Comparison of ENCODE assay signal across 8 mouse cellular contexts in genomic region chr15:89377938-89378828, GRCm38 (mm10). TPM values are rescaled to one million over a fixed set of nuclear protein-coding genes. Genes with fewer than 3 reads are reported as not detected.
DNase-seq lines count a peak whose midpoint lies in the region; ATAC-seq and TF ChIP-seq lines count a peak whose summit lies in the region.

No protein-coding gene starts in this region.

- peak overlapping the region; percentile 44 for H3K4me3 ChIP-seq in heart, postnatal 0 days (ENCODE audit: low read depth, low read length)
- H3K4me3 ChIP-seq in hindbrain, embryonic 10.5 days = peak overlapping the region; percentile 55
- H3K4me3 ChIP-seq in midbrain, embryonic 10.5 days = peak overlapping the region; percentile 56

- peaks cover 40% of the 10 kb centered on the region for H3K27me3 ChIP-seq in heart, postnatal 0 days (ENCODE audit: control insufficient read depth, insufficient read depth, low read length)
- peaks cover 76% of the 10 kb centered on the region for H3K27me3 ChIP-seq in hindbrain, embryonic 10.5 days (ENCODE audit: insufficient read depth, poor library complexity, severe bottlenecking)
- peaks cover 76% of the 10 kb centered on the region for H3K27me3 ChIP-seq in midbrain, embryonic 10.5 days (ENCODE audit: low read depth, poor library complexity, severe bottlenecking)

- peak overlapping the region; percentile 71 for H3K4me2 ChIP-seq in heart, postnatal 0 days (ENCODE audit: low read depth, low read length)

- DNase-seq in heart, postnatal 0 days (ENCODE audit: low spot score) = no peak
- no peak for DNase-seq in heart, adult 18-20 months
- DNase-seq in cerebellum, adult 9-10 months = peak; percentile 75
- DNase-seq in hindbrain, embryonic 10.5 days (ENCODE audit: low spot score) = no peak
- no peak for DNase-seq in midbrain, embryonic 10.5 days (ENCODE audit: low spot score)
- DNase-seq in left cerebral cortex, adult 11 months (ENCODE audit: low spot score) = no peak
- DNase-seq in right cerebral cortex, postnatal 25 days = no peak
- DNase-seq in retina, embryonic 14.5 days (ENCODE audit: low spot score) = no peak

- no peaks in the 10 kb centered on the region for H3K36me3 ChIP-seq in heart, postnatal 0 days (replicated peaks; ENCODE audit: control insufficient read depth, insufficient read depth, low read length)
- no peaks in the 10 kb centered on the region for H3K36me3 ChIP-seq in hindbrain, embryonic 10.5 days
- H3K36me3 ChIP-seq in midbrain, embryonic 10.5 days = no peaks in the 10 kb centered on the region

- H3K4me1 ChIP-seq in heart, postnatal 0 days (ENCODE audit: control insufficient read depth, insufficient read depth) = peaks cover 6% of the 10 kb centered on the region; the same call in 1 of the 2 replicates
- H3K4me1 ChIP-seq in hindbrain, embryonic 10.5 days (replicated peaks) = peaks cover 39% of the 10 kb centered on the region
- H3K4me1 ChIP-seq in midbrain, embryonic 10.5 days = peaks cover 42% of the 10 kb centered on the region

- H3K27ac ChIP-seq in heart, postnatal 0 days (ENCODE audit: low read depth) = no peak overlapping the region
- H3K27ac ChIP-seq in hindbrain, embryonic 10.5 days = peak overlapping the region; percentile 73; the same call in 1 of the 2 replicates
- H3K27ac ChIP-seq in midbrain, embryonic 10.5 days (replicated peaks) = peak overlapping the region; percentile 10; the same call in 1 of the 2 replicates

- TF ChIP-seq CTCF in heart, postnatal 0 days (IDR thresholded peaks at IDR 0.05; ENCODE audit: low read depth) = no peak

- no peak for ATAC-seq in heart, postnatal 0 days (ENCODE audit: insufficient read depth, low read depth)

- no peak for TF ChIP-seq EP300 in heart, postnatal 0 days (IDR thresholded peaks at IDR 0.05; ENCODE audit: low read depth)

- no peaks in the 10 kb centered on the region for H3K9me3 ChIP-seq in heart, postnatal 0 days (replicated peaks; ENCODE audit: control insufficient read depth, low read length)
- H3K9me3 ChIP-seq in hindbrain, embryonic 10.5 days = no peaks in the 10 kb centered on the region
- no peaks in the 10 kb centered on the region for H3K9me3 ChIP-seq in midbrain, embryonic 10.5 days (replicated peaks)

- H3K9ac ChIP-seq in heart, postnatal 0 days (replicated peaks; ENCODE audit: low read depth, low read length) = no peak overlapping the region

- 14% methylated on average over 46 of the region's 46 CpGs for WGBS in heart, postnatal 0 days
- WGBS in hindbrain, embryonic 10.5 days = 11% methylated on average over 46 of the region's 46 CpGs
- 9% methylated on average over 46 of the region's 46 CpGs for WGBS in midbrain, embryonic 10.5 days

RNA-seq across cellular contexts. Expression of gene Odf3b, which starts 0.9 kb away (rescaled TPM):
- 0.46 TPM in 1 of 2 replicates, not detected in the other for total RNA-seq in heart, postnatal 0 days (2014; rRNA removed; ENCODE audit: low replicate concordance)
- 0.67 and 1.7 TPM in 2 replicates for polyA plus RNA-seq in heart, postnatal 0 days (2015; fragmentation: Nextera tagmentation; extraction: Ambion mirVana)
- total RNA-seq in heart, adult 18-20 months (2021) = 1 to 10 TPM in 1 of 2 experiments, under 1 TPM in 1; 0.72 to 1.7 TPM
- 0.96 and 3.3 TPM in 2 replicates for polyA plus RNA-seq in hindbrain, embryonic 10.5 days (2016; fragmentation: Nextera tagmentation; extraction: Ambion mirVana)
- polyA plus RNA-seq in midbrain, embryonic 10.5 days (2016; fragmentation: Nextera tagmentation; extraction: Ambion mirVana) = 0.11 and 0.99 TPM in 2 replicates

RNA-seq across cellular contexts. Expression of gene Tymp, which starts 1.3 kb away (rescaled TPM):
- total RNA-seq in heart, postnatal 0 days (2014; rRNA removed; ENCODE audit: low replicate concordance) = 1.6 and 7.2 TPM in 2 replicates
- 1.3 and 1.4 TPM in 2 replicates for polyA plus RNA-seq in heart, postnatal 0 days (2015; fragmentation: Nextera tagmentation; extraction: Ambion mirVana)
- total RNA-seq in heart, adult 18-20 months (2021) = under 1 TPM; 0.49 to 0.50 TPM
- polyA plus RNA-seq in hindbrain, embryonic 10.5 days (2016; fragmentation: Nextera tagmentation; extraction: Ambion mirVana) = 1.3 and 2.1 TPM in 2 replicates
- polyA plus RNA-seq in midbrain, embryonic 10.5 days (2016; fragmentation: Nextera tagmentation; extraction: Ambion mirVana) = 1.5 and 1.6 TPM in 2 replicates

RNA-seq across cellular contexts. Expression of gene Sco2, which starts 4.5 kb away (rescaled TPM):
- total RNA-seq in heart, postnatal 0 days (2014; rRNA removed; ENCODE audit: low replicate concordance) = 29.0 and 30.6 TPM in 2 replicates
- 8.1 and 9.4 TPM in 2 replicates for polyA plus RNA-seq in heart, postnatal 0 days (2015; fragmentation: Nextera tagmentation; extraction: Ambion mirVana)
- total RNA-seq in heart, adult 18-20 months (2021) = 10 to 100 TPM; 29.0 to 30.9 TPM
- 6.9 and 8.3 TPM in 2 replicates for polyA plus RNA-seq in hindbrain, embryonic 10.5 days (2016; fragmentation: Nextera tagmentation; extraction: Ambion mirVana)
- polyA plus RNA-seq in midbrain, embryonic 10.5 days (2016; fragmentation: Nextera tagmentation; extraction: Ambion mirVana) = 6.4 and 7.1 TPM in 2 replicates

RNA-seq across cellular contexts. Expression of gene Klhdc7b, which starts 6.5 kb away (rescaled TPM):
- total RNA-seq in heart, postnatal 0 days (2014; rRNA removed; ENCODE audit: low replicate concordance) = not detected in 2 replicates
- polyA plus RNA-seq in heart, postnatal 0 days (2015; fragmentation: Nextera tagmentation; extraction: Ambion mirVana) = not detected in 2 replicates
- total RNA-seq in heart, adult 18-20 months (2021) = not detected
- not detected in 2 replicates for polyA plus RNA-seq in hindbrain, embryonic 10.5 days (2016; fragmentation: Nextera tagmentation; extraction: Ambion mirVana)
- polyA plus RNA-seq in midbrain, embryonic 10.5 days (2016; fragmentation: Nextera tagmentation; extraction: Ambion mirVana) = not detected in 2 replicates

RNA-seq across cellular contexts. Expression of gene Ncaph2, which starts 22.7 kb away (rescaled TPM):
- total RNA-seq in heart, postnatal 0 days (2014; rRNA removed; ENCODE audit: low replicate concordance) = 83.8 and 136 TPM in 2 replicates
- 59.4 and 64.3 TPM in 2 replicates for polyA plus RNA-seq in heart, postnatal 0 days (2015; fragmentation: Nextera tagmentation; extraction: Ambion mirVana)
- total RNA-seq in heart, adult 18-20 months (2021) = 10 to 100 TPM; 50.7 to 62.9 TPM
- 187 and 194 TPM in 2 replicates for polyA plus RNA-seq in hindbrain, embryonic 10.5 days (2016; fragmentation: Nextera tagmentation; extraction: Ambion mirVana)
- polyA plus RNA-seq in midbrain, embryonic 10.5 days (2016; fragmentation: Nextera tagmentation; extraction: Ambion mirVana) = 191 and 197 TPM in 2 replicates
